Mouse (Mus musculus) embryo, embryonic 10.5 days (tissue): ENCODE data around the gene Slc5a4b.

Experiments
- DNase-seq: peaks from one replicate; pipeline ENCODE4 v3.0.0-alpha.2; 2015; ENCODE audit warnings: low spot score

Slc5a4b gene

GRCm38 (mm10) chr10:76045343-76045742 lies 65.4 kb downstream of the Slc5a4b start:
- no peak for DNase-seq

GRCm38 (mm10) chr10:76036962-76037361 lies 73.8 kb downstream of the Slc5a4b start:
- no peak for DNase-seq

GRCm38 (mm10) chr10:76035277-76035676 lies 75.5 kb downstream of the Slc5a4b start:
- no peak for DNase-seq

DNA sequence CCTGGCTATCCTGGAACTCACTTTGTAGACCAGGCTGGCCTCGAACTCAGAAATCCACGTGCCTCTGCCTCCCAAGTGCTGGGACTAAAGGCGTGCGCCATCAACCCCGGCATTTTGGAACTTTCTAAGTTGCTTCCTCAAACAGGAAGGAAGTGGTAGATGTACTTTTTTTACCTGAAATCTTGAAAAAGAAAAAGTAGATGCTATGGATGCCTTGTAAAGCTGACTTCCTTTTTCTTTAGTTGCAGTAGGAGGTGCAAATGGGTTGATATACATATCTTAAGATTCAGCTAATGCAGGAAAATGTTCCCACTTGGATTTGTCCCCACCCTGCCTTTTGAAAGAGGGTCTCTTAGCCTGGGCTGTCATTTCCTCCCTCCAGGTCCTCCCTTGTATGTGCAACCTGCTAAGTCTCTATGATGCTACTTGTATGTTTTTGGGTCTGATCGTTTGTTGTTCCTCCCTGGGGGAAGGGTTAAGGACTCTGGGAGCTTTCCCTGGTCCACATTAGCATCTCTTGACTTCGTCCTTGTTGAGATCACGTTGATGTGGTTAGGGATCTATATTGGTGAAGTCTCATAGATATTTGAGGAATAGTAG lies 76.7 kb downstream of the Slc5a4b start:
- DNase-seq: no peak

- DNase-seq: peak; percentile 49
Measured at GRCm38 (mm10) chr10:76033119-76033455, 77.7 kb downstream of the Slc5a4b start.

GRCm38 (mm10) chr10:76032402-76033118 lies 78.2 kb downstream of the Slc5a4b start, which contains the start of gene Zfp280b:
Gene Zfp280b, plus strand, starts transcription at chr10:76032650.
- DNase-seq: peak; percentile 98

GRCm38 (mm10) chr10:76031511-76032401 lies 79.0 kb downstream of the Slc5a4b start:
- no peak for DNase-seq

DNA sequence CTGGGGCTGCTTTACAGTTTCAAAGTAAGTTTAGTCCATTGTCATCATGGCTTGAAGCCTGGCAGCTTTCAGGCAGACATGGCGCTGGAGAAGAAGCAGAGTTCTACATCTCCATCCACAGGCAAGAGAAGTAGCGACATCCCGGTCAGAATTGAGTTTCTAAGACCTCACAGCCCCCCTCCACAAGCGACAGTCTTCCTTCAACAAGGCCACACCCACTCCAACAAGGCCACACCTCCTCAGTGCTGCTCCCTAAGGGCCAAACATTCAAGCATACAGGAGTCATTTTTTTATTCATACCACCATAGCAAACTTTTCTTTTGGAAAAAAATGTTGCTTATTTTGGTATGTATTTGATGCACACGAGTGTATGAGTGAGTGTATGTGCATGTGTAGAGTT lies 80.3 kb downstream of the Slc5a4b start:
- no peak for DNase-seq

DNA sequence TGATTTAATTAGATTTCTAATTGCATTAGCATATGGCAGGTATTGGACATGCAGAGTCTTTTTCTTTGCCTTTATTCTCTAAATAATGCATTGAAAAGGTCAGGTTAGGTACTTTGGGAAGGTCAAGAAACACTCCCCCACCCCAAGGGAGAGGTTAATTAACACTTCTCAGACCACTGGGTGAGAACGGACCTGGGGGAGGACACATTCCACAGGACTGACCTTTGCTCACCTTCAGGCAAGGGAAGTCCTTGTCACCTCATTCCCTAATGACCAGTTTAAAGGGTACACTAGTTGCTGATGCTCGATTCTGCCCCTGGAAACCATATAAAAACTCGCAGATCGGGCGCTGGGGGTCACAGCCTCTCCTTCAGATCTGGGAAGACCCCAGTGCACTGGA lies 81.5 kb downstream of the Slc5a4b start:
- no peak for DNase-seq

DNA sequence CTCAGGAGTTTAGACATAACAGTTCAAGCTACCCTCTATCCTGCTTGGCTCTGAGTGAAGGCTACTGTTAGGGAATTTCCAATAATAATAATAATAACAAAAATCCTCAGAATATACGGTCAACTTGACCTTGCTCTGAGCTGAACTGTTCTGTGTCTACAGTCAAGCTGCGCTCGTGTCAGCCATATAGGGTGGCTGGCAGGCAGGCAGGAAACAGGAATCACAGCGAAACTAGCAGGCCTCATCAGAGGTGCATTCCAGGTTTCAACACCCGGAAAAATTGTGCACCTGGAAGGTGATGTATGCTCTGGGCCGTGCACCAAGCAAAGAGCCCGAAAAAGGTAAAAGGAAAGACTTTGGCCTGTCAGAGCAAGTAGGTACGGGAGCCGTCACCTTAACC lies 82.4 kb downstream of the Slc5a4b start:
- DNase-seq: no peak

DNA sequence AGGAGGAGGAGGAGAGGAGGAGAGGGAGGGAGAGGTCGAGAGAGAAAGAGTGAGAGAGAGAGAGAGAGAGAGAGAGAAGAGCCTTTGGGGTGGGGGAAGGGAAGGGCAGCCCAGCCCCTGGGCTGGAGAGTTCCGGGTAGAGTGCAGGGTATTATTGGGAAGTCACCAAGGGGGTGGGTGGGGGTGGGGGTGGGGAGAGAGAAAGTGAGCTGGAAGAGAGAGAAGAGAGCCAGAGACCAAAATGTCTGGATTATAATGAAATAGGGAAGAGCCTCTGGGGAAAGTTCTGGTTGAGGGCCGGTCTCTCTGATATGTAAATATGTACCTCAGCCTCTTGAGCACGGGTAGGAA lies 82.8 kb downstream of the Slc5a4b start:
- DNase-seq: no peak

DNA sequence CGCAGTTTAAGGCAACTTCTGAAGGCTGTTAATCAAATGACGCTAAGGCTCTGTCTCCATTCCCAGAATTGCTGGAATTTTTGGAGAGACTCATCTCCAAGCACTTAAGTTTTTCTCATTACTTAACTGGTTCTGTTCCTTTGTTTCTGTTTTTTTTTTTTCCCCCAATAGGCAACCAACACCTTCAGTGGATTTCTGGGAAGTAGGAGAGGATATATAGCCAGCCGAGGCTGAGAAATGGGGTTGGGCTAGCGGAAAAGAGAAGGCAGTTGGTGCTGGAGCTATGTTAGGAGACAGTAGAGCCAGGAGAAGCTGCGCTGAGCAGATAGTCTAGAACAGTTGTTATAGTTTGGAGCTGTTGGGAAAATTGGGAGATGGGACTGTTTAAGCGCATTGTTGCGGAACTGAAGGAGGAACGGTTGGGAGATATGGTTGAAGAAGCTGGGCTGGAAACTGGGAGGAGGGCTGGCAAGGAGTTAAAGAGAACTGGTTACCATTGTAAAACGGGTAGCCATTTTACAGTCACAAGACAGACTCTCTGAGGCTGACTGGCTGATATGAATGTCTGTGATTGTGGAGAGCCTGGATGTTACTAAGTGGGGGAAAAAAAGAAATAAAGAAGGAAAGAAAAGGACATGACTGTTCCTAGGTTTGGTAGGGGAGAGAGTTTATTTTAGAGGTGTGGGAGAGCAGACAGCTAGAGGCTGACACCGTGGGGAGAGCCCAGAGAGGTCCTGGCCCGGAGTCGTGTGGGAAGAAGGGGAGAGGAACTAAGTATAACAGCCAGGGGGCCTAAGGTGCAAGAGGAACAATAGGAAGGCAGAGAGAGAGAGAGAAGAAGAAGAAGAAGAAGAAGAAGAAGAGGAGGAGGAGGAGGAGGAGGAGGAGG lies 83.4 kb downstream of the Slc5a4b start:
- DNase-seq: no peak

DNA sequence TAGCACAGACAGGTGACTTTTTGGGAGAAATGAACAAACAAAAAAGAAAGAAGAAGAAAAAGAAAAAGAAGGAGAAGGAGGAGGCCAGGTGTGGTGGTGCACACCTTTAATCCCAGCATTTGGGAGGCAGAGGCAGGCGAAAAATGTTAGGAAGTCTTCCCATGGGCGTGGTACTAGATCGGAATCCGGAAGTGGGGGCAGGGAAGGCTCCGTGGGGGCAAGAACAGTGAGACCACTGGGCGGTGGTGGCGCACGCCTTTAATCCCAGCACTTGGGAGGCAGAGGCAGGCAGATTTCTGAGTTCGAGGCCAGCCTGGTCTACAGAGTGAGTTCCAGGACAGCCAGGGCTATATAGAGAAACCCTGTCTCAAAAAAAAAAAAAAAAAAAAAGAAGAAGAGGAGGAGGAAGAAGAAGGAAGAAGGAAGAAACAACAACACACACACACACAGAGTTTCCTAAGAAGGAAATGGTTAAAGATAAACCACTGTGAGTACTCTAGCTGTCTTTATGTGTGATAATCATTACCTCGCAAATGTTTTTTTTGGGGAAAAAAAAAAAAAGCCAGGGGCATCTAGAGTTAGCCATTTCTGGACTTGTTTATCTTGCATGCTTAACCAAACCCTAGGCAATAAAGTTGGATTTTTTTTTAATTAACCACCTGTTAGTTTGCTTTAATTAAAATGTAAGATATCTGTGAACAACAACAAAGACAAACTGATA lies 85.1 kb downstream of the Slc5a4b start:
- no peak for DNase-seq

GRCm38 (mm10) chr10:76023921-76024320 lies 86.8 kb downstream of the Slc5a4b start:
- DNase-seq: no peak

- no peak for DNase-seq
Measured at GRCm38 (mm10) chr10:76021728-76022127, 89.0 kb downstream of the Slc5a4b start.

- DNase-seq: no peak
Measured at GRCm38 (mm10) chr10:76016886-76017285, 93.9 kb downstream of the Slc5a4b start.

GRCm38 (mm10) chr10:76012922-76013321 lies 97.8 kb downstream of the Slc5a4b start:
- no peak for DNase-seq

- DNase-seq: no peak
Measured at GRCm38 (mm10) chr10:76009812-76010211, 100.9 kb downstream of the Slc5a4b start.
